ENCODE assay signal across 8 mouse cellular contexts in the genomic region with DNA sequence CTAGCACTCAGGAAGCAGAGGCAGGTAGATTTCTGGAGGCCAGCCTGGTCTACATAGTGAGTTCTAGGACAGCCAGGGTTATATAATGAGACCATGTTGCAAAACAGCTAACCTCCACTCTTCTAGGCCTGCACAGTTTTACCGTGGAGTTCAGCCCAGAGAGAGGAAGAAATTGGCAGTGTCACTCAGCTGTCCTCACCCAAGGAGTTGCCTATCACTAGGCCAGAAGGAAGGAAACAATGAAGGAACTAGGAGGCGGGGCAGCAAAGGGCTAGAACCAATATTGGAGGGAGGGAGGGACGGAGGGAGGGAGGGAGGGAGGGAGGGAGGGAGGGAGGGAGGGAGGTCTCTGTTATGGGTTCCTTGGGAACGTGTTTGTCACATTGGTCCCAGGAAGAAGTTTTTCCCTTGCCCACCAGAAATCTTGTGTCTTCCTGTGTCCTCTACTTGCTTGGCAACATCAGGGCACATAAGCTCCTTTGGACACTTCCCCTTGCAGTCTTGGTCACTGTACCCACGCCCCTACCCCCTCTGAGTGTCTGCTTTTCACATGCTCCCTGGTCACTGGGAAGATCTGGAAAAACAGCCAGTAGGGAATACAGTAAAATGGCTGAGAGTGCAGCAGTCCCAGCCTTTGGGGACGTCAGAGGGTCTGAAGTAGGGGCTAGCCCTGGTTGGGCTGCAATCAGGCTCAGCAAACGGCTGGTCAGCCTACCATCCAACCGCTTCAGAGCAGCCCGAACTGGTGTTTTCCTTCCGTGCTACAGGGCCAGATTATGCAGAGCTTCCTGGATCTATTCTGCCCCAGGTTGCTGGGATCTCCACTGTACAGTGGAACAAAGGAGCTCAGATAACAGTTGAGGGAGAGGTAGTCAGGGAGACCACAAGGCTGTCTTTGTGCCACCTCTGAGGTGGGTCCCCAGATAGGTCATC. TPM values are rescaled to one million over a fixed set of nuclear protein-coding genes. Genes with fewer than 3 reads are reported as not detected.
DNase-seq lines count a peak whose midpoint lies in the region; ATAC-seq and TF ChIP-seq lines count a peak whose summit lies in the region.

No protein-coding gene starts in this region.

- TF ChIP-seq CTCF in testis, adult 2 months (IDR thresholded peaks at IDR 0.05; ENCODE audit: control insufficient read depth, insufficient read depth, insufficient replicate concordance, low read depth, low read length) = no peak
- TF ChIP-seq CTCF in liver, adult 2 months (IDR thresholded peaks at IDR 0.05; ENCODE audit: low read depth, low read length) = no peak

- peaks cover 6% of the 10 kb centered on the region; the same call in 1 of the 2 replicates for H3K79me2 ChIP-seq in liver, adult 2 months (ENCODE audit: control insufficient read depth, insufficient read depth, low read length)

- no peaks in the 10 kb centered on the region for H3K36me3 ChIP-seq in erythroblast, embryonic 14.5 days (ENCODE audit: control insufficient read depth)
- no peaks in the 10 kb centered on the region for H3K36me3 ChIP-seq in testis, adult 2 months (ENCODE audit: control insufficient read depth, insufficient read depth, low read length)
- H3K36me3 ChIP-seq in liver, adult 2 months (ENCODE audit: control insufficient read depth, insufficient read depth, low read length) = no peaks in the 10 kb centered on the region
- H3K36me3 ChIP-seq in stomach, embryonic 15.5 days = no peaks in the 10 kb centered on the region; the same call in 1 of the 2 replicates

- H3K27ac ChIP-seq in testis, adult 2 months (ENCODE audit: control insufficient read depth, insufficient read depth, low read depth, low read length) = peak overlapping the region; percentile 69; the same call in 1 of the 2 replicates
- H3K27ac ChIP-seq in liver, adult 2 months (replicated peaks; ENCODE audit: insufficient read depth, low read depth, low read length) = peak overlapping the region; percentile 47
- peak overlapping the region; percentile 36 for H3K27ac ChIP-seq in stomach, embryonic 15.5 days

- intact Hi-C loops in left cerebral cortex, postnatal 25 days (cut with DNase I) = loop anchor here (10.0 kb wide), 1 partner anchor 265 kb away; the partner anchor contains the start of gene Ndrg3

- no peaks in the 10 kb centered on the region for H3K9me3 ChIP-seq in erythroblast, embryonic 14.5 days (ENCODE audit: control insufficient read depth, low read length)
- no peaks in the 10 kb centered on the region for H3K9me3 ChIP-seq in stomach, embryonic 15.5 days

- 60% methylated on average over 9 of the region's 10 CpGs for WGBS in liver, adult 2 months
- WGBS in stomach, embryonic 15.5 days = 45% methylated on average over 9 of the region's 10 CpGs

- H3K4me3 ChIP-seq in erythroblast, embryonic 14.5 days (replicated peaks) = peak overlapping the region; percentile 64
- H3K4me3 ChIP-seq in testis, adult 2 months (ENCODE audit: control insufficient read depth, low read depth, low read length) = no peak overlapping the region
- no peak overlapping the region; the same call in 1 of the 2 replicates for H3K4me3 ChIP-seq in liver, adult 2 months (ENCODE audit: insufficient read depth, low read depth, low read length)
- peak overlapping the region; percentile 9; the same call in 1 of the 2 replicates for H3K4me3 ChIP-seq in stomach, embryonic 15.5 days (replicated peaks)

- peak overlapping the region; percentile 23 for H3K4me2 ChIP-seq in stomach, embryonic 15.5 days

- TF ChIP-seq POLR2A in testis, adult 2 months (IDR thresholded peaks at IDR 0.05; ENCODE audit: control insufficient read depth, low read depth, low read length) = no peak
- no peak for TF ChIP-seq POLR2A in liver, adult 2 months (IDR thresholded peaks at IDR 0.05; ENCODE audit: extremely low read depth, insufficient read depth, low read length)

- H3K9ac ChIP-seq in liver, adult 2 months (ENCODE audit: low read depth, low read length) = no peak overlapping the region; the same call in 1 of the 2 replicates
- H3K9ac ChIP-seq in stomach, embryonic 15.5 days = no peak overlapping the region

- ATAC-seq in erythroblast, adult 5-6 weeks (replicated peaks; ENCODE audit: low FRiP score, poor library complexity, severe bottlenecking) = no peak
- ATAC-seq in stomach, embryonic 15.5 days (ENCODE audit: insufficient read depth, low FRiP score, low read depth) = peak; percentile 42

- no peaks in the 10 kb centered on the region for H3K27me3 ChIP-seq in erythroblast, embryonic 14.5 days (ENCODE audit: control insufficient read depth)
- H3K27me3 ChIP-seq in testis, adult 2 months (ENCODE audit: control insufficient read depth, insufficient read depth, low read length) = no peaks in the 10 kb centered on the region
- H3K27me3 ChIP-seq in liver, adult 2 months (ENCODE audit: control insufficient read depth, insufficient read depth, low read length) = no peaks in the 10 kb centered on the region
- no peaks in the 10 kb centered on the region for H3K27me3 ChIP-seq in stomach, embryonic 15.5 days (replicated peaks)

- H3K4me1 ChIP-seq in erythroblast, embryonic 14.5 days (ENCODE audit: control insufficient read depth) = peaks cover 46% of the 10 kb centered on the region
- peaks cover 10% of the 10 kb centered on the region for H3K4me1 ChIP-seq in testis, adult 2 months (ENCODE audit: control insufficient read depth, insufficient read depth, low read length)
- H3K4me1 ChIP-seq in liver, adult 2 months (ENCODE audit: control insufficient read depth, insufficient read depth, low read length) = peaks cover 11% of the 10 kb centered on the region
- H3K4me1 ChIP-seq in stomach, embryonic 15.5 days = peaks cover 42% of the 10 kb centered on the region

- no peak for DNase-seq in testis, postnatal 14 days (ENCODE audit: low spot score)
- peak; percentile 24 for DNase-seq in liver, adult 2 months (ENCODE audit: extremely low read depth, low read depth, low spot score)
- no peak for DNase-seq in embryo, embryonic 9.5 days (ENCODE audit: extremely low spot score)
- no peak for DNase-seq in left cerebral cortex, postnatal 25 days (ENCODE audit: low spot score in 2 of 2)

RNA-seq across cellular contexts. Expression of gene Myl9, which starts 45.4 kb away (rescaled TPM):
- 0.10 and 0.13 TPM in 2 replicates for polyA plus RNA-seq in erythroblast, embryonic 14.5 days (2012)
- total RNA-seq in erythroblast, adult 5-6 weeks (2015; ENCODE audit: low replicate concordance) = 1.3 and 4.4 TPM in 2 replicates
- 0.60 and 2.5 TPM in 2 replicates for total RNA-seq in erythroblast, adult 5-6 weeks (2017; ENCODE audit: low replicate concordance)
- polyA plus RNA-seq in testis, adult 2 months (2012; rRNA removed) = 68.0 and 106 TPM in 2 replicates
- total RNA-seq in liver, adult 2 months (2014; rRNA removed) = 5.6 and 6.4 TPM in 2 replicates
- 4.6 and 6.1 TPM in 2 replicates for polyA plus RNA-seq in liver, adult 2 months (2012; rRNA removed)
- polyA plus RNA-seq in stomach, embryonic 15.5 days (2015; fragmentation: Nextera tagmentation; extraction: Ambion mirVana) = 1,258 and 1,308 TPM in 2 replicates
- total RNA-seq in left cerebral cortex, postnatal 25 days (2021) = 10 to 100 TPM; 14.7 to 16.1 TPM

Comparison
In these comparisons a context has a peak if more than half of its experiments do, and no peak if none do; other contexts are left out.
1. H3K4me3 ChIP-seq: peak in erythroblast, embryonic 14.5 days (single experiment) and stomach, embryonic 15.5 days (single experiment); none in testis, adult 2 months (single experiment) and liver, adult 2 months (single experiment).
2. RNA of gene Myl9, which starts 45.4 kb away (polyA plus RNA-seq): 1,258 to 1,308 TPM in stomach, embryonic 15.5 days; 68.0 to 106 TPM in testis, adult 2 months, 4.6 to 6.1 TPM in liver, adult 2 months and 0.10 to 0.13 TPM in erythroblast, embryonic 14.5 days; every median in the first group is over 10 times any median in the second.
3. Peak in every context shown above with its lines, with median percentiles within 50 percentile points of each other: H3K27ac ChIP-seq.